Mouse (Mus musculus) limb, embryonic 13.5 days (tissue): ENCODE measurements around the gene Mad1l1. TPM values are rescaled to one million over a fixed set of nuclear protein-coding genes. Genes with fewer than 3 reads are reported as not detected.
"Not testable (repeated sequence)": the region's sequence is repeated elsewhere in the genome, so short reads cannot be mapped to it uniquely, and the experiment has no call there.

ENCODE experiments used
- ATAC-seq: fragments of 200-750 bp; cut with Nextera tagmentation; 2 replicates; pipeline ENCODE4 v1.8.0; 2017; ENCODE audit warnings: low read depth, moderate number of reproducible peaks, moderate TSS enrichment; ENCODE audit not compliant: low FRiP score
- H3K27ac ChIP-seq: fragments of 300-500 bp; sonication (generic); 2 replicates; pipeline ENCODE4 v1.5.1; 2015; ENCODE audit warnings: inconsistent platforms, mild to moderate bottlenecking, moderate library complexity
- H3K27me3 ChIP-seq: fragments of 300-500 bp; sonication (generic); 2 replicates; pipeline ENCODE4 v1.6.1; 2015; ENCODE audit warnings: mild to moderate bottlenecking, inconsistent platforms
- H3K36me3 ChIP-seq: fragments of 300-500 bp; sonication (generic); 2 replicates; pipeline ENCODE4 v1.6.1; 2015; ENCODE audit warnings: inconsistent platforms, mild to moderate bottlenecking, moderate library complexity
- H3K4me1 ChIP-seq: fragments of 300-500 bp; sonication (generic); 2 replicates; pipeline ENCODE4 v1.6.1; 2015; ENCODE audit warnings: inconsistent platforms
- H3K4me2 ChIP-seq: fragments of 300-500 bp; sonication (generic); replicated peaks from 2 replicates; pipeline ENCODE4 v1.6.1; 2015; ENCODE audit warnings: inconsistent platforms, mild to moderate bottlenecking, moderate library complexity
- H3K4me3 ChIP-seq: fragments of 300-500 bp; sonication (generic); 2 replicates; pipeline ENCODE4 v1.5.1; 2015; ENCODE audit warnings: moderate library complexity, mild to moderate bottlenecking, inconsistent platforms
- H3K9ac ChIP-seq: fragments of 300-500 bp; sonication (generic); 2 replicates; pipeline ENCODE4 v1.6.1; 2015; ENCODE audit warnings: mild to moderate bottlenecking, inconsistent platforms
- H3K9me3 ChIP-seq: fragments of 300-500 bp; sonication (generic); 2 replicates; pipeline ENCODE4 v1.6.1; 2016; ENCODE audit warnings: inconsistent platforms
- WGBS: fragments of 180-500 bp; shearing (Covaris S2); methylation state at CpG from one replicate; pipeline ENCODE4 v1.1.7; 2015; 5-methylcytosine and 5-hydroxymethylcytosine counted together
- polyA plus RNA-seq: library from polyadenylated mRNA; unstranded; fragments of >200 nt; fragmentation: Nextera tagmentation; extraction: Ambion mirVana; gene quantifications from 2 replicates; pipeline ENCODE4 v1.2.1, GENCODE M21; 2015

Gene Mad1l1
- 51.1 and 52.6 TPM in 2 replicates for polyA plus RNA-seq

GRCm38 (mm10) chr5:140321042-140321755, at the start of gene Mad1l1, which contains the start of gene Nudt1:
TSS of gene Mad1l1 (minus strand) at chr5:140321552.
TSS of gene Nudt1 (plus strand) at chr5:140321656.
- no peaks in the 10 kb centered on the region for H3K27me3 ChIP-seq
- peak; percentile 88 for ATAC-seq
- under 1% methylated on average over 56 of the region's 60 CpGs for WGBS
- H3K9ac ChIP-seq, result peak within 1 kb of the TSS; percentile 98
- H3K4me2 ChIP-seq, result peak within 1 kb of the TSS; percentile 76
- peak within 1 kb of the TSS; percentile 56 for H3K27ac ChIP-seq
- peaks cover 16% of the 10 kb centered on the region for H3K4me1 ChIP-seq
- peaks cover 15% of the 10 kb centered on the region for H3K36me3 ChIP-seq
- H3K4me3 ChIP-seq, result peak within 1 kb of the TSS; percentile 96
- H3K9me3 ChIP-seq, result no peaks in the 10 kb centered on the region; the same call in 1 of the 2 replicates

DNA sequence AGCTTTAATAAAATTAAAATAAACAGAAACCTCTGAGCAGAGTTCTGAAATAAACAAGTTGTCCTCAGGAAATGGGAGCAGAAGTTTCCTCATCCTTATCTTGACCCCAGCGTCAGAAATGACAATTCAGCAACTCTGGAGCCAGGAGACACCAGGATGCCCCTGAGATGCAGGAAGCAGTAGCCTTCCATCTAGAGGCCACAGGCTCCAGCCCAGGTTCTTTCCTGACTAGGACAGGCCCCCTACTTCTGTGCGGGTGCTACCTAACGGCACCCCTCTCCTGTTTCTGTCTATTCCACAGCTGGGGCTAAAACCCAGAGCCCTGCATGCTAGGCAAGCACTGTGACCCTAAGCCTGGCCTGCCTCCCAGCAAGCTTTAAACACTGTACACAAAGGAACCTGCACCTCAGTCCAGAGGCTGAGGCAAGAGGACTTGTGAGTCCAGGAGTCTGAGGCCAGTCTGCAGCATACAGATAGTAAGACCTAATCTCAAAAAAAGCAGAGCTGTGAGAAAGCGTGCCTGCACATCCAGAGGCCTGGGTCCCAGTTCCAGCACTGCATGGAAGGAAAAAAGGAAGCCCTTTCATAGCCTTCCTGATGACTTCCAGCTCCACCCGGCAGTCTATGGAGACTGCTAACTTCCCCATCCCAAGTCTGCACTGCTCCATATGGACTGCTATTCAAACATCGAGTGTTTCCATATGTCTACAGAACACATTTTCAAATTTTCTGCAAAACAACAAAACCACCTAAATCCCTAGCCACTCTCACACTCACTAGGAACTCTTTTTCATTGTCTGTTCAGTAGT, 49.3 kb upstream of the Mad1l1 start:
- H3K9ac ChIP-seq, result peak overlapping the region; percentile 25; the same call in 1 of the 2 replicates
- ATAC-seq, result no peak

GRCm38 (mm10) chr5:140369466-140369865, 48.1 kb upstream of the Mad1l1 start:
- no peak overlapping the region for H3K27ac ChIP-seq
- peaks cover 16% of the 10 kb centered on the region for H3K4me1 ChIP-seq
- no peak for ATAC-seq
- H3K36me3 ChIP-seq, result peaks cover 4% of the 10 kb centered on the region
- H3K9ac ChIP-seq, result no peak overlapping the region
- no peaks in the 10 kb centered on the region for H3K27me3 ChIP-seq
- H3K4me3 ChIP-seq, result no peak overlapping the region
- no peaks in the 10 kb centered on the region for H3K9me3 ChIP-seq
- H3K4me2 ChIP-seq, result no peak overlapping the region
- WGBS, result 74% methylated on average over 2 of the region's 2 CpGs

More for the DNA sequence above, 49.3 kb upstream of the Mad1l1 start:
- Histone ChIP-seq H3K9me3 (no peaks in the 10 kb centered on the region), H3K36me3 (no peaks in the 10 kb centered on the region; the same call in 1 of the 2 replicates), H3K4me3 (no peak overlapping the region), H3K27ac (peak overlapping the region; percentile 76), H3K27me3 (no peaks in the 10 kb centered on the region), H3K4me2 (no peak overlapping the region), H3K4me1 (peaks cover 16% of the 10 kb centered on the region)
- 60% methylated on average over 6 of the region's 6 CpGs for WGBS

GRCm38 (mm10) chr5:140368926-140369325, 47.6 kb upstream of the Mad1l1 start:
- Histone ChIP-seq H3K27me3 (no peaks in the 10 kb centered on the region), H3K27ac (no peak overlapping the region), H3K36me3 (peaks cover 7% of the 10 kb centered on the region), H3K4me2 (no peak overlapping the region), H3K4me1 (peaks cover 10% of the 10 kb centered on the region), H3K9ac (no peak overlapping the region), H3K4me3 (no peak overlapping the region), H3K9me3 (peaks cover 3% of the 10 kb centered on the region; the same call in 1 of the 2 replicates)
- 85% methylated on average over 4 of the region's 4 CpGs for WGBS
- ATAC-seq, result no peak

DNA sequence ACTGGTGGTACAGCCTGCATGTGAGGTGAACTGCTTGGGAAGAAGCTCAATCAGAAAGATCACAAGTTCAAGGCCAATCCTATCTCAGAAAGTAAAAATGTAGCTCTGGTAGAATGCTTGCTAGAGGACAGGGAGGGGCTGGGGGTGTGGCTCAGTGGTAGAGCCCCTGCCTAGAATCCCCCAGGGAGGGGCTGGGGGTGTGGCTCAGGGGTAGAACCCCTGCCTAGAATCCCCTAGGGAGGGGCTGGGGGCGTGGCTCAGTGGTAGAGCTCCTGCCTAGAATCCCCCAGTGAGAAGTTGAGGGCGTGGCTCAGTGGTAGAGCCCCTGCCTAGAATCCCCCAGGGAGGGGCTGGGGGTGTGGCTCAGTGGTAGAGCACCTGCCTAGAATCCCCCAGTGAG, 46.8 kb upstream of the Mad1l1 start:
- 83% methylated on average over 2 of the region's 2 CpGs for WGBS
- not testable (repeated sequence) for H3K9ac ChIP-seq, H3K9me3 ChIP-seq, H3K4me3 ChIP-seq, H3K4me2 ChIP-seq, H3K27ac ChIP-seq, H3K27me3 ChIP-seq, ATAC-seq, H3K4me1 ChIP-seq
- peaks cover 13% of the 10 kb centered on the region for H3K36me3 ChIP-seq

GRCm38 (mm10) chr5:140364415-140364814, 43.1 kb upstream of the Mad1l1 start:
- H3K4me1 ChIP-seq, result no peaks in the 10 kb centered on the region
- WGBS, result 93% methylated on average over 5 of the region's 5 CpGs

DNA sequence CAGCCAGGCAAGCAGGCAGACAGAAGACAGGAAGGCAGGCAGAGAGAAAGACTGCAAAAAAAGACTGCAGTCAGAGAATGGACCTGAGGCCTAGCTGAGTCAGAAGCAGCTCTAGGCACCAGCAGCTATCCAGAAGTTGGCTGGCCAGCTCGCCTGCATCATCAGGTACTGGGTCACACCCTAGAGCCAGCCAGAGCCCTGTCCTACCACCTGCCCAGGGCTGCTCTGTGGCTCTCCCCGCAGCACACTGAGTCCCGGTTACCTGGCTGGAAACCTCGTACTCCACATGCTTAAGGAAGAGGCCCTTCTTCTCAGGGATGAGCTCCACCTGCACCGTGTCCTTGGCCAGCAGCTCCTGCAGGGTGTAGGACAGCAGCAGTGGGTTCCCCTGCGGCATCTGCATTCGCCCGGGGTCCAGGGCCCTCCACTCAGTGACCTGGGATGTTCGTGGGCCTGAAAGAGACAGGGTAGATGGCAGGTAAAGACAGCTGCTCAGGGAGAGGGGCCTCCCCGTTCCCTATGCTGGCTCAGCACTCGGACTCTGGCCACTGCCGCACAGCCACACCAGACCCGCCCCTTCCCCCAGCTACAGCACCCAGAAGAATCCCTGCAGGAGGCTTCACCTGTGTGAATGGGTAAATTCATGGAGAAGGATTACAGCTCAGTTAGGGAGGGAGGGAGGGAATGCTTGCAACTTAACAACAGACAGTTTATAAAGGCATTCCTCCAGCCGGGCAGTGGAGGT, 38.8 kb upstream of the Mad1l1 start:
- no peak overlapping the region for H3K4me2 ChIP-seq
- peaks cover 8% of the 10 kb centered on the region; the same call in 1 of the 2 replicates for H3K9me3 ChIP-seq
- WGBS, result 76% methylated on average over 14 of the region's 14 CpGs
- H3K27ac ChIP-seq, result no peak overlapping the region
- H3K36me3 ChIP-seq, result peaks cover 54% of the 10 kb centered on the region
- 0 out of 2 replicates have a peak overlapping the region, but pooled peaks have one; percentile 4 for H3K9ac ChIP-seq
- H3K4me1 ChIP-seq, result no peaks in the 10 kb centered on the region
- no peak overlapping the region for H3K4me3 ChIP-seq
- no peaks in the 10 kb centered on the region for H3K27me3 ChIP-seq
- no peak for ATAC-seq

More at GRCm38 (mm10) chr5:140364415-140364814, 43.1 kb upstream of the Mad1l1 start:
- H3K36me3 ChIP-seq, result peaks cover 18% of the 10 kb centered on the region
- no peak for ATAC-seq
- H3K9ac ChIP-seq, result no peak overlapping the region
- no peak overlapping the region for H3K4me2 ChIP-seq
- H3K9me3 ChIP-seq, result peaks cover 8% of the 10 kb centered on the region; the same call in 1 of the 2 replicates
- no peaks in the 10 kb centered on the region for H3K27me3 ChIP-seq
- no peak overlapping the region for H3K4me3 ChIP-seq
- H3K27ac ChIP-seq, result no peak overlapping the region

DNA sequence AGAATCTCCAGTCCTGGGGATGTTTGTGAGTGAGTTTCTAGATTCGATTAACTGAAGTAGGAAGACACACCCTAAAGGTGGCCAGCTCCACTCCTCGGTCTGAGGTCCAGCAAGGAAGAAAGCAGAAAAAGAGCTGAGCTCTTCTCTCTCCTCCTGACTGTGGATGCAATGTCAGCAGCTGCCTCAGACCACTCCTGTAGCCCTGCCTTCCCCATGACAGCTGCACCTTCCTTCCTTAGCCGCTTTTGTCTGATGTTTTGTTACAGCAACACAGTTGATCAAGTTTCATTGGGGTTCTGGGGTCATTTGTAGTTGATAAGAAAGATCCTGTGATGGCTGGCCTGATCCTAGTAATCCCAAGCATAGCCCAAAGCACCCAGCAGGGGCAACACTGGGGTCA, 36.1 kb upstream of the Mad1l1 start:
- peaks cover 71% of the 10 kb centered on the region for H3K36me3 ChIP-seq

DNA sequence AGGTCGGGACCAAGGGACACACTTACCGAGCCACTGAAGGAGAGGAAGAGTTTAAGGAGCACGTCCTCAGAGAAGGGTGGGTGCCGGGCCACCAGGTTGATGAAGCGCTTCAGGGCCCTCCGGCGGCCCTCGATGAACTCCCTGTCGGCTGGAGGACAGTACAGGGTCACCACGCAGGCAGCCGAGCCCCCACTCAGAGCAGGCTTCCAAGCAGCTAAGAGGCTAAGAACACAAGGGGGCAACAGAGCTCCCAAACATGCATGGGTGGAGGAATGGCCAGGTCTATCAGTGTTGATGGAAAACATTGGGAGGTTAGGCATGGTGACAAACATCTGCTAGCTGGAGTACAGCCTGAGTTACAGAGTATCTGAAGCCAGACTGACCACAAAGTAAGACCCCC, 34.6 kb upstream of the Mad1l1 start:
- H3K9ac ChIP-seq, result no peak overlapping the region
- no peaks in the 10 kb centered on the region for H3K9me3 ChIP-seq
- no peaks in the 10 kb centered on the region for H3K27me3 ChIP-seq
- no peak overlapping the region for H3K4me3 ChIP-seq
- no peak overlapping the region for H3K27ac ChIP-seq
- no peaks in the 10 kb centered on the region for H3K4me1 ChIP-seq
- H3K4me2 ChIP-seq, result no peak overlapping the region
- H3K36me3 ChIP-seq, result peaks cover 87% of the 10 kb centered on the region
- ATAC-seq, result no peak
- WGBS, result 83% methylated on average over 11 of the region's 11 CpGs

More for the DNA sequence above, 36.1 kb upstream of the Mad1l1 start:
- no peak overlapping the region for H3K27ac ChIP-seq
- H3K4me1 ChIP-seq, result no peaks in the 10 kb centered on the region
- no peak overlapping the region for H3K4me2 ChIP-seq
- no peak for ATAC-seq
- no peak overlapping the region for H3K4me3 ChIP-seq
- no peaks in the 10 kb centered on the region for H3K27me3 ChIP-seq
- WGBS, result 84% methylated on average over 3 of the region's 3 CpGs
- no peak overlapping the region for H3K9ac ChIP-seq
- no peaks in the 10 kb centered on the region for H3K9me3 ChIP-seq

- no peaks in the 10 kb centered on the region for H3K27me3 ChIP-seq
- H3K27ac ChIP-seq, result no peak overlapping the region
- H3K4me1 ChIP-seq, result no peaks in the 10 kb centered on the region
- H3K9ac ChIP-seq, result no peak overlapping the region
- 93% methylated on average over 6 of the region's 6 CpGs for WGBS
- H3K4me3 ChIP-seq, result no peak overlapping the region
- ATAC-seq, result no peak
- H3K36me3 ChIP-seq, result peaks cover 81% of the 10 kb centered on the region
- no peaks in the 10 kb centered on the region for H3K9me3 ChIP-seq
- H3K4me2 ChIP-seq, result no peak overlapping the region
Observed at GRCm38 (mm10) chr5:140352352-140352751, 31.0 kb upstream of the Mad1l1 start.

DNA sequence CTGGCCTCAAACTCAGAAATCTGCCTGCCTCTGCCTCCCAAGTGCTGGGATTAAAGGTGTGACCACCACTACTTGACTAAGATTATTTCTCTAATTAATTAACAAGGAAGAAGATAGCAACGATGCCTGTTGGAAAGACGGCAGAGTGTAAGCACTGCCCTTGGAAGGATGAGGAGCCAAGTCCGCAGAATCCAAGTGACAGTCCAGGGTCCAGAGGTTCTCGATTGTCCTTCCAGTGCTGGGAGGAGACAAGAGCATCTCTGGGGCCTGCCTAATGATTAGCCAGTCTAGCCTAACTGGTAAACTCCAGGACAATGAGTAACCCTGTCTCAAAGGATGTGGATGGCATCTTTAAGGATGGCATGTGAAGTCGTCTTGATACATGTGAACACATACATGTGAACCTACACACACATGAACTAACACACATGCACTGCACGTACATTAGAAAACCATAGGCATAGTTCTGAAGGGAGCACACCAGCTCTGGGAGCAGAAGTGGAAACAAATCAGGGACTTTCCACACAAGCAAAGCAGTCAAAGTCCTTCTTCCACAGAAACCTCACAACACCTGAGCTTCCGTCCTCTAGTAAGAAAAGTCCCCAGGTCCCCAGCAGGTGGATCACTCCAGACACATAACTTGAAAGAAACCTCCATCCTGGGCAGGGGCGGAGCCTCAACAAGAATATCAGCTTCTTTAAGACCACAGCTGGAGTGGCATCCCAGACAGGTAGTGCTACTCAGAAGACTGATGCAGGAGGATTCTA, 29.6 kb upstream of the Mad1l1 start:
- Histone ChIP-seq H3K36me3 (peaks cover 80% of the 10 kb centered on the region), H3K27me3 (no peaks in the 10 kb centered on the region), H3K9me3 (no peaks in the 10 kb centered on the region), H3K4me2 (no peak overlapping the region), H3K4me1 (no peaks in the 10 kb centered on the region), H3K4me3 (no peak overlapping the region), H3K9ac (no peak overlapping the region), H3K27ac (no peak overlapping the region)
- 93% methylated on average over 8 of the region's 8 CpGs for WGBS
- no peak for ATAC-seq
